Mouse (Mus musculus) midbrain, postnatal 0 days (tissue): Measurements from ENCODE around the gene Plxnb2. TPM values are rescaled to one million over a fixed set of nuclear protein-coding genes. Genes with fewer than 3 reads are reported as not detected.

Experiments
- ATAC-seq: fragments of 200-750 bp; cut with Nextera tagmentation; 2 replicates; pipeline ENCODE4 v1.8.0; 2017; ENCODE audit warnings: moderate number of reproducible peaks, mild to moderate bottlenecking, moderate TSS enrichment, moderate library complexity; ENCODE audit not compliant: low FRiP score
- DNase-seq: peaks from one replicate; pipeline ENCODE4 v3.0.0-alpha.2; 2015; ENCODE audit warnings: low spot score
- H3K27ac ChIP-seq: fragments of 300-500 bp; sonication (generic); 2 replicates; pipeline ENCODE4 v1.5.1; 2014; ENCODE audit warnings: low read depth, mild to moderate bottlenecking, low read length, mixed read lengths
- H3K27me3 ChIP-seq: fragments of 300-500 bp; sonication (generic); 2 replicates; pipeline ENCODE4 v1.6.1; 2014; ENCODE audit warnings: low read length, control low read depth, mixed read lengths; ENCODE audit not compliant: insufficient read depth
- H3K36me3 ChIP-seq: fragments of 300-500 bp; sonication (generic); 2 replicates; pipeline ENCODE4 v1.6.1; 2014; ENCODE audit warnings: low read length, control low read depth, mixed read lengths; ENCODE audit not compliant: insufficient read depth
- H3K4me1 ChIP-seq: fragments of 300-500 bp; sonication (generic); 2 replicates; pipeline ENCODE4 v1.6.1; 2014; ENCODE audit warnings: mild to moderate bottlenecking, control low read depth, antibody characterized with exemption, low read length, mixed read lengths; ENCODE audit not compliant: insufficient read depth
- H3K4me2 ChIP-seq: fragments of 300-500 bp; sonication (generic); 2 replicates; pipeline ENCODE4 v1.6.1; 2014; ENCODE audit warnings: low read depth, mild to moderate bottlenecking, low read length, mixed read lengths; ENCODE audit not compliant: poor library complexity, severe bottlenecking
- H3K4me3 ChIP-seq: fragments of 300-500 bp; sonication (generic); 2 replicates; pipeline ENCODE4 v1.5.1; 2014; ENCODE audit warnings: low read depth, mild to moderate bottlenecking, low read length, moderate library complexity
- H3K9ac ChIP-seq: fragments of 300-500 bp; sonication (generic); replicated peaks from 2 replicates; pipeline ENCODE4 v1.6.1; 2014; ENCODE audit warnings: mild to moderate bottlenecking, low read length, moderate library complexity, mixed read lengths; ENCODE audit not compliant: poor library complexity, severe bottlenecking
- H3K9me3 ChIP-seq: fragments of 300-500 bp; sonication (generic); 2 replicates; pipeline ENCODE4 v1.6.1; 2016; ENCODE audit warnings: low read length, control low read depth
- CTCF ChIP-seq: IDR thresholded peaks from 2 replicates; pipeline ENCODE4 v1.5.1; 2016; ENCODE audit warnings: antibody characterized with exemption, mild to moderate bottlenecking
- WGBS: fragments of 180-500 bp; shearing (Covaris S2); extraction: QIAGEN DNeasy Blood & Tissue Kit; methylation state at CpG from one replicate; pipeline ENCODE4 v1.1.7; 2014; 5-methylcytosine and 5-hydroxymethylcytosine counted together
- polyA plus RNA-seq: library from polyadenylated mRNA; unstranded; fragments of >200 nt; fragmentation: Nextera tagmentation; extraction: Ambion mirVana; gene quantifications from 2 replicates; pipeline ENCODE4 v1.2.1, GENCODE M21; 2015
- total RNA-seq: library from RNA; depleted of rRNA; stranded (reverse); fragments of >200 nt; gene quantifications from 2 replicates; pipeline ENCODE4 v1.2.3, GENCODE M21; 2014

Gene Plxnb2
- total and polyA plus RNA-seq, 2 experiments from 2014 or later: 50.4 to 199 TPM

DNA sequence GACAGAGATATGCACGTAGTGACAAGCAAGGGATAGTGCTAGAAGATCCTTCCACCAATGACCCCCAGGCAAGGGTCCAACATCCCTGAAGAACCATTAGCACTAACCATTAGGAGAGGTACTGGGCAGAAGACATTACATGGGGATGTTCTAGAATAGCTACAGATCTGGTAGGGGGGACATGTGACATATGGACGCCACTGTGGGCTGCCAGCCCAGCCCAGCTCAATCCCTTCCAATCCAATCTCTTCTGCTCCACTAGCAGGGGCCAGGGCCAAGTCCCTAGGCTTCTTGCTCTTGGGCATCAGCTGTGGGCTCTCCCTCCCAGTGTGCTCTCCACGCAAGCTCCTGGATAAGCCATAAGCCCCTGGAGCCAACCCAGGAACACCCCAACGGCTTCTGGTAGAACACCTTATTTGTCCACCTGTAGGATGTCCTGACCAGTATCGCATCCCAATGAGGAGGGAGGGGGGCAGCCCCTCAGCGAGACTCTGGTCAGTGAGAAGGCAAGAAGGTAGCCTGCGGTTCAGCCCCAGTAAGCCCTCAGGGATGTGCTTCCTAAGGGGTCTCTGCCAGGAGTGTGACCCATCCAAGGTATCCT is 2.2 kb downstream of the Plxnb2 start:
- TF ChIP-seq CTCF: no peak
- ATAC-seq: no peak
- Histone ChIP-seq H3K4me1 (peaks cover 46% of the 10 kb centered on the region), H3K36me3 (no peaks in the 10 kb centered on the region), H3K27ac (peak overlapping the region; percentile 55), H3K4me2 (peak overlapping the region; percentile 77), H3K9me3 (no peaks in the 10 kb centered on the region), H3K9ac (peak overlapping the region; percentile 93; the same call in 1 of the 2 replicates), H3K4me3 (peak overlapping the region; percentile 83), H3K27me3 (no peaks in the 10 kb centered on the region)
- DNase-seq: peak; percentile 65
- 59% methylated on average over 7 of the region's 7 CpGs for WGBS

DNA sequence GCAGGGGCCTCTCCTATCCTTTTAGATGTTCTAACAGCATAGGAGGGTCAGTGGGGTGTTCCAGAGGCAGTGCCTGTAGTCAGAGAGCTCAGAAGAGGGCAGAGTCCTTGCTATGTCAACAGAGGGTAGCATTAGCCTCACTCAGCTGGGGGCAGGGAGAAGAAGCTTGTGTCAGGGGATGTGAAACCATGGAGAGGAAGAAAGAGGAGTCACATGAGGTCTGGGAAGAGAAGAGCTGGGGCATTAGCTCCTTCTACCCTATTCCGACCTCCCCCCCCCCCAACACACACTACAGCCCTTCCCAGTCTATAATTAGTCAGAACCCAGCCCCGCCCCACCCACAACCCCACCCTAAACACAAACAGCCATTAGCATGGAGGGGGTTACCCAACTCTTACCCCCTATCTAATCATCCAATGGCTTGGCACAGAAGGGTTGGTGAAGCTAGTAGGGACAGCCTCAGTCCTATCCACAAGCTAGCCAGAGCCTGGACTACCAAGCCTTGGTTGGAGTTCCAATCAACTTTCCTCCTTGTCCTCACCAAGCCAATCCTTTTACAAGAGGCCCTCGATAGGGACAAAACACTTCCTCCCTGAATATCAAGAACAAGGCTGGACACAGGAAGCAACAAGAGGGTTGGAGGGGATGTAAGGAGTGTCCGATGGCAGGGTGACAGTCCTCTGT is 2.9 kb downstream of the Plxnb2 start:
- no peaks in the 10 kb centered on the region for H3K27me3 ChIP-seq
- WGBS: 70% methylated on average over 4 of the region's 4 CpGs

DNA sequence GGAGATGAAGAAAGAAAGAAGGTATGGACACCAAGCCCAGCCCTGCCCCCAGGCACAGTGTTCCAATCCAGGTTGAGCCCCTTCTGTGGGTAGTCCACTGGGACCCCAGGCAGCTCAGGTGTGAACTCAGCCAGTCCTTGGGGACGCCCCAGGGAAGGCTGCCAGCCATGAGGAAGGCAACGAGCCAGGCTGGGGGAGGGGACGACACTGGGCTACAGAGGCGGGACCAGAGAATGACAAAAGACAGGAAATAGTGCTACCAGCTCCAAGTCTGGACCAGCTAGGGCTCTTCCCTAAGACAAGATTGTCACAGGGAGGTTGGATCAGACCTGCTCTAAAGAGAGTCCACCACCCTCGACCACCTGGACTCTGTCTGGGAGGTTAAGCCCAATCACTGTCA is 3.5 kb downstream of the Plxnb2 start:
- Histone ChIP-seq H3K4me3 (no peak overlapping the region), H3K9me3 (no peaks in the 10 kb centered on the region), H3K27ac (no peak overlapping the region), H3K4me1 (peaks cover 52% of the 10 kb centered on the region), H3K36me3 (no peaks in the 10 kb centered on the region), H3K9ac (0 out of 2 replicates have a peak overlapping the region, but pooled peaks have one; percentile 13), H3K4me2 (peak overlapping the region; percentile 77), H3K27me3 (no peaks in the 10 kb centered on the region)
- ATAC-seq (no peak), DNase-seq (no peak)
- WGBS: 15% methylated on average over 5 of the region's 5 CpGs
- no peak for TF ChIP-seq CTCF

More for the DNA sequence above, 2.9 kb downstream of the Plxnb2 start:
- Histone ChIP-seq H3K4me1 (peaks cover 46% of the 10 kb centered on the region), H3K9me3 (no peaks in the 10 kb centered on the region), H3K36me3 (no peaks in the 10 kb centered on the region), H3K4me3 (no peak overlapping the region), H3K27ac (no peak overlapping the region), H3K4me2 (peak overlapping the region; percentile 77), H3K9ac (0 out of 2 replicates have a peak overlapping the region, but pooled peaks have one; percentile 13)
- no peak for ATAC-seq
- no peak for TF ChIP-seq CTCF
- no peak for DNase-seq

DNA sequence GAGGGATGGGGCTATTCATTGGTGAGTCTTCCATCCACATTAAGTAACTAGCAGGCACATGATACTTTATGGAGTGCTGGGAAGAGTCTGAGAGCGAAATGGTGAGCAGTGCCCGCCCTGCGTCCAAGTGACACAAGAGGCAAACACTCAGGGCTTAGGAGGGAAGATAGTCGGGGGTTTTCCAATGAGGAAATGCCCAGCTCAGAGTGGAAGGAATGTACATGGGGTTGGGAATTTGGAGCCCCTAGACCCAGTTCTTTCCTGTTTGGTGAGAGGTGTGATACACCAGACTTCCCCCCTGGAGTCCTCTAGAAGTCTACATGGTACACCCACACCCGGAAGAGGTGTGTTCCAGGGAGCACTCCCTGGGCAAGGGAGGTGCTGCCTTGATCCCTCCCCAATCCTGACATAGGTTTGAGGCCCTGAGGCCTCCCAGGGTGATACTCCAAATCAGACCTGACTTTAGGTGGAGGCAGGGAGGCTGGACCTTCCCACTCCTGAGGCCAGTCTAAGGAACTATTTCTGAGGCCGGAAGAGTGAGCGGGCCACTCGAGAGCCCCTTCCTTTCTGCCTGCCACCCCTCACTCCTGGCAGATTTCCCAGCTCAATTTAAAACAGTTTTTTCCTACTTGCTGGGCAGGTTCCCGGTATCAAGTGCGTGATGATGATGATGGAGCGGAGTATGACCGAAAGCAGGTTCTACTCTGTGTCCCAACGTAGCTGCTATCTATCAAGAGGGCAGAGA is 5.0 kb downstream of the Plxnb2 start:
- no peaks in the 10 kb centered on the region for H3K9me3 ChIP-seq
- no peak overlapping the region for H3K9ac ChIP-seq
- TF ChIP-seq CTCF: no peak
- H3K4me1 ChIP-seq: peaks cover 52% of the 10 kb centered on the region
- 78% methylated on average over 13 of the region's 13 CpGs for WGBS
- H3K4me3 ChIP-seq: no peak overlapping the region
- H3K4me2 ChIP-seq: peak overlapping the region; percentile 9; the same call in 1 of the 2 replicates
- H3K27ac ChIP-seq: no peak overlapping the region
- ATAC-seq (no peak), DNase-seq (no peak)
- no peaks in the 10 kb centered on the region for H3K27me3 ChIP-seq
- no peaks in the 10 kb centered on the region for H3K36me3 ChIP-seq

DNA sequence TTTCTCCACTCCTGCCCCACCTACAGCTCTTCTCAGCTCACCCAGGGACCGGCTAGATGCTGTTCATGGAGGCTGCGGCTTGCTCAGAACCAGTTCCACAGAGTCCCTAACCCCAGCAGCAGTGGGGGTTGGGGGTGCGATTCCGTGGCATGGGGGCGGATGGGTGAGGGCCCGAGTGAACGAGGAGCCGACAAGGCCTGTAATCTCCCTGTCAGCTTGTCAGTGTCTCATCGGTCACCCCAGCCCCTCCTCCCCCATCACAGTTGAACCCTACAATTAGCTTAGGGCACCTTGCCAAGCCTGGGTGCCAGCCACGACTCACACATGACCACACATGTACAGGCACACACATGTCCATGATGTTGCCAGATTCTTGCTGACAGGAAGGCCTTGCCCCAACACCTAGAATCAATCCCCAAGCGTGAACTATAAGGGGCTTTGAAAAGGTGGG is 5.7 kb downstream of the Plxnb2 start:
- no peaks in the 10 kb centered on the region for H3K36me3 ChIP-seq
- TF ChIP-seq CTCF: no peak
- no peak overlapping the region for H3K9ac ChIP-seq
- 0 out of 2 replicates have a peak overlapping the region, but pooled peaks have one; percentile 96 for H3K4me2 ChIP-seq
- H3K4me3 ChIP-seq: no peak overlapping the region
- DNase-seq: no peak
- WGBS: 51% methylated on average over 11 of the region's 11 CpGs
- H3K4me1 ChIP-seq: peaks cover 52% of the 10 kb centered on the region
- H3K27me3 ChIP-seq: no peaks in the 10 kb centered on the region
- H3K9me3 ChIP-seq: no peaks in the 10 kb centered on the region
- ATAC-seq: no peak
- H3K27ac ChIP-seq: no peak overlapping the region

DNA sequence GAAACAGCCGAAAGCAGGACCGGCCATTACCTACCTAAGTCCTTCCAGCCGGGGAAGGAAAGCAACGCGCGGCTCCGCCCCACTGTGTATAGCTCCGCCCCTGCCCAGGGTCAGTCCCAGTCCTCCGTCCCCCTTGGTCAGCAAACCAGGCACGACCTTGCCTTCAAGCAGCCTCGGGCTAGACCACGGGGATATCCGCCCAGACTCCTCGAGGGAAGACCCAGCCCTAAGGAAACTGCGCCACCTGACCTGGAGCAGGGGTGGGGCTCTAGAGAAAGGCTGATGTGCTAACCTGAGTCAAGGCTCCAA is 6.7 kb downstream of the Plxnb2 start:
- Histone ChIP-seq H3K9ac (peak overlapping the region; percentile 75), H3K9me3 (no peaks in the 10 kb centered on the region), H3K36me3 (0 out of 2 replicates have a peak, but pooled peaks cover 2% of the 10 kb centered on the region), H3K4me3 (peak overlapping the region; percentile 59), H3K4me2 (peak overlapping the region; percentile 96), H3K4me1 (peaks cover 41% of the 10 kb centered on the region), H3K27me3 (no peaks in the 10 kb centered on the region), H3K27ac (peak overlapping the region; percentile 55)
- no peak for TF ChIP-seq CTCF
- ATAC-seq: peak; percentile 41
- WGBS: 2% methylated on average over 15 of the region's 15 CpGs
- DNase-seq: peak; percentile 40
